Mouse (Mus musculus) kidney, postnatal 14 days (tissue): ENCODE measurements around the gene Metrn.

Experiments
- DNase-seq: peaks from one replicate; pipeline ENCODE4 v3.0.0; 2022; ENCODE audit warnings: mixed read lengths

The Metrn gene

GRCm38 (mm10) chr17:25796951-25797369 lies at the start of gene Metrn:
Metrn (minus strand) TSS chr17:25797136.
- DNase-seq: peak; percentile 93

- DNase-seq: peak; percentile 96
Measured at GRCm38 (mm10) chr17:25844396-25844901, 47.5 kb upstream of the Metrn start, which contains the start of gene Rhot2. Rhot2 (minus strand) TSS chr17:25844851.

GRCm38 (mm10) chr17:25843636-25844395 lies 46.9 kb upstream of the Metrn start:
- DNase-seq: no peak

- no peak for DNase-seq
Measured at GRCm38 (mm10) chr17:25843122-25843521, 46.2 kb upstream of the Metrn start.

- DNase-seq: no peak
Measured at GRCm38 (mm10) chr17:25842509-25842908, 45.6 kb upstream of the Metrn start.

- no peak for DNase-seq
Measured at GRCm38 (mm10) chr17:25841117-25841880, 44.4 kb upstream of the Metrn start, which contains the start of gene Gm20683. Gm20683 (minus strand) TSS chr17:25841763.

GRCm38 (mm10) chr17:25840519-25840918 lies 43.6 kb upstream of the Metrn start:
- DNase-seq: no peak

GRCm38 (mm10) chr17:25839455-25840235 lies 42.7 kb upstream of the Metrn start:
- DNase-seq: peak; percentile 64

- DNase-seq: no peak
Measured at GRCm38 (mm10) chr17:25838904-25839303, 42.0 kb upstream of the Metrn start.

GRCm38 (mm10) chr17:25837533-25837932 lies 40.6 kb upstream of the Metrn start:
- no peak for DNase-seq

- DNase-seq: peak; percentile 85
Measured at GRCm38 (mm10) chr17:25837076-25837410, 40.1 kb upstream of the Metrn start, which contains the start of gene Rhbdl1. Rhbdl1 (minus strand) TSS chr17:25837295.

- DNase-seq: peak; percentile 64
Measured at GRCm38 (mm10) chr17:25836397-25837075, 39.6 kb upstream of the Metrn start.

GRCm38 (mm10) chr17:25835816-25836215 lies 38.9 kb upstream of the Metrn start:
- no peak for DNase-seq

GRCm38 (mm10) chr17:25835301-25835700 lies 38.4 kb upstream of the Metrn start:
- DNase-seq: no peak

- no peak for DNase-seq
Measured at GRCm38 (mm10) chr17:25834595-25835222, 37.8 kb upstream of the Metrn start.

GRCm38 (mm10) chr17:25833961-25834594 lies 37.1 kb upstream of the Metrn start:
- DNase-seq: peak; percentile 73

GRCm38 (mm10) chr17:25833291-25833663 lies 36.3 kb upstream of the Metrn start, which contains the start of gene Stub1:
Stub1 (minus strand) TSS chr17:25833404.
- DNase-seq: peak; percentile 97

- DNase-seq: peak; percentile 100
Measured at GRCm38 (mm10) chr17:25832436-25833290, 35.7 kb upstream of the Metrn start.

GRCm38 (mm10) chr17:25831451-25832281 lies 34.7 kb upstream of the Metrn start:
- no peak for DNase-seq
